Mouse (Mus musculus) limb, embryonic 10.5 days (tissue): ENCODE data around the gene Med22. TPM values are rescaled to one million over a fixed set of nuclear protein-coding genes. Genes with fewer than 3 reads are reported as not detected.
"Not testable (repeated sequence)": the region's sequence is repeated elsewhere in the genome, so short reads cannot be mapped to it uniquely, and the experiment has no call there.

Experiments used
- DNase-seq: peaks from one replicate; pipeline ENCODE4 v3.0.0-alpha.2; 2017; ENCODE audit warnings: low spot score
- H3K27ac ChIP-seq: fragments of 300-500 bp; sonication (generic); 2 replicates; pipeline ENCODE4 v1.5.1; 2016; ENCODE audit warnings: mild to moderate bottlenecking
- H3K27me3 ChIP-seq: fragments of 300-500 bp; sonication (generic); 2 replicates; pipeline ENCODE4 v1.6.1; 2016; ENCODE audit warnings: low read depth, mild to moderate bottlenecking; ENCODE audit not compliant: poor library complexity, severe bottlenecking
- H3K36me3 ChIP-seq: fragments of 300-500 bp; sonication (generic); 2 replicates; pipeline ENCODE4 v1.6.1; 2016; ENCODE audit warnings: mild to moderate bottlenecking, moderate library complexity
- H3K4me1 ChIP-seq: fragments of 300-500 bp; sonication (generic); 2 replicates; pipeline ENCODE4 v1.6.1; 2016
- H3K4me3 ChIP-seq: fragments of 300-500 bp; sonication (generic); 2 replicates; pipeline ENCODE4 v1.5.1; 2016; ENCODE audit warnings: mild to moderate bottlenecking, moderate library complexity
- H3K9me3 ChIP-seq: fragments of 300-500 bp; sonication (generic); replicated peaks from 2 replicates; pipeline ENCODE4 v1.6.1; 2016; ENCODE audit warnings: mild to moderate bottlenecking
- WGBS: fragments of 180-500 bp; shearing (Covaris S2); methylation state at CpG from one replicate; pipeline ENCODE4 v1.1.7; 2016; 5-methylcytosine and 5-hydroxymethylcytosine counted together
- polyA plus RNA-seq: library from polyadenylated mRNA; unstranded; fragments of >200 nt; fragmentation: Nextera tagmentation; extraction: Ambion mirVana; gene quantifications from 2 replicates; pipeline ENCODE4 v1.2.1, GENCODE M21; 2016

Med22 gene
- polyA plus RNA-seq, 1 experiment from 2014 or later, result 79.3 TPM

DNA sequence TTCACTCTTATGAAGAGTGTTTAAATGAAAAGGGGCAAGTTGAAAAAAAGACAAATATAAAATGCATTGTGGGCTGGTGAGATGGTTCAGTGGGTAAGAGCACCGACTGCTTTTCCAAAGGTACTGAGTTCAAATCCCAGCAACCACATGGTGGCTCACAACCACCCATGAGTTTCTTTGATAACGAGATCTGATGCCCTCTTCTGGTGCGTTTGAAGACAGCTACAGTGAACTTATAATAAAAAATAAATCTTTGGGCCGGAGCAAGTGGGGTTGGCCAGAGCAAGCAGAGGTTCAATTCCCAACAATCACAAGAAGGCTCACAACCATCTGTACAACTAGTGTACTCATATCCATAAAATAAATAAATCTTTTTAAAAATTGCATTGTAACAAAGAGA is 14.6 kb downstream of the Med22 start:
- 92% methylated on average over 4 of the region's 4 CpGs for WGBS
- H3K4me1 ChIP-seq, result peaks cover 3% of the 10 kb centered on the region; the same call in 1 of the 2 replicates
- peaks cover 97% of the 10 kb centered on the region for H3K36me3 ChIP-seq
- DNase-seq, result no peak
- H3K9me3 ChIP-seq, result no peaks in the 10 kb centered on the region
- no peak overlapping the region for H3K4me3 ChIP-seq
- no peak overlapping the region for H3K27ac ChIP-seq
- no peaks in the 10 kb centered on the region for H3K27me3 ChIP-seq

GRCm38 (mm10) chr2:26886170-26886569 is 24.3 kb downstream of the Med22 start:
- WGBS, result 77% methylated on average over 4 of the region's 4 CpGs
- DNase-seq, result peak; percentile 6
- H3K36me3 ChIP-seq, result peaks cover 44% of the 10 kb centered on the region
- not testable (repeated sequence) for H3K9me3 ChIP-seq, H3K27ac ChIP-seq, H3K4me3 ChIP-seq, H3K4me1 ChIP-seq, H3K27me3 ChIP-seq

- not testable (repeated sequence) for H3K4me1 ChIP-seq, H3K27ac ChIP-seq, DNase-seq, H3K4me3 ChIP-seq, H3K9me3 ChIP-seq, H3K27me3 ChIP-seq
- peaks cover 38% of the 10 kb centered on the region for H3K36me3 ChIP-seq
- WGBS, result 89% methylated on average over 2 of the region's 2 CpGs
These were observed 24.9 kb downstream of the Med22 start for GRCm38 (mm10) chr2:26885541-26885940.

DNA sequence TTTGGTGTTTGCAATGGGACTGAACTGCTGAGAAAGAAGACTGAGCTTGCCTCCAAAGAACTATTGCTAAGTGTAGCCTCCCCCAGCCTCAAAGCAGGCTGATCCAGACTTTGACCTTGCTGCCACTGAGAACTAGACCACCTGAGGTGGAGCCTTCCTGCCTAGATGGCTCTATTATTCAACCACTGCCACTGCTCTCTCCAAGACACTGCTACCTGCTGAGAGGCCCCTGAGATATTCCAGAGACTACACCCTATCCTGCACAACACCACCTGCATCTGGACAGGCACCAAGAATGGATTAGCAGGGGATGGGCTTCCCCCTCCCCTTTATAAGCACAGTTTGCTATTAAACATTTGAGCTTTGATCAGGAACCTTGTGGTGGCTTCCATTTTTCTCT is 31.9 kb downstream of the Med22 start:
- no peak for DNase-seq
- Histone ChIP-seq H3K9me3 (no peaks in the 10 kb centered on the region), H3K4me1 (no peaks in the 10 kb centered on the region), H3K4me3 (no peak overlapping the region), H3K36me3 (no peaks in the 10 kb centered on the region), H3K27me3 (no peaks in the 10 kb centered on the region), H3K27ac (no peak overlapping the region)

- Histone ChIP-seq H3K36me3 (no peaks in the 10 kb centered on the region), H3K27ac (no peak overlapping the region), H3K4me1 (no peaks in the 10 kb centered on the region), H3K4me3 (no peak overlapping the region), H3K9me3 (no peaks in the 10 kb centered on the region), H3K27me3 (0 out of 2 replicates have a peak, but pooled peaks cover 9% of the 10 kb centered on the region)
- 66% methylated on average over 6 of the region's 6 CpGs for WGBS
- peak; percentile 11 for DNase-seq
These were observed 39.8 kb downstream of the Med22 start for GRCm38 (mm10) chr2:26870666-26871065.

DNA sequence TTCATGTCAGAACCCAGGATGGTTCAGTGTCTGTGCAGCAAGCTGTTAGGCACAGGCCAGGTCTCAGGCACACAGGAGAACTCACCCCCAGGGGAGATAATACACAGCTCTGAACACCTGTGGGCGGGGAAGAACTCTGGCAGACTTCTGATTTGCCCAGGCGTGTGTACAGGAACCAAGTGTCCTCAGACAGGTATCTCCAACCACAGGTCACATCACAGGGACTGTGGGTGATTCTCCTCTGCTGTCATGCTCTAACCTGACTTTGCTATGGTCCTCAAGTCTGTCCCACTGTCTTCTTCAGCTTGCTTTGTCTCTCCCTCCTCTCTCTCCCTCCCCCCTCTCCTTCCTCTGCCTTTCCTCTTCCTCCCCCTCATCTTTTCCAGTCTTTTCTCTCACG is 45.6 kb downstream of the Med22 start, which contains the start of gene Abo:
Gene Abo (minus strand): TSS at position 101 of the 400 bp plus-strand sequence.
- no peaks in the 10 kb centered on the region for H3K4me1 ChIP-seq
- no peaks in the 10 kb centered on the region for H3K9me3 ChIP-seq
- H3K27me3 ChIP-seq, result no peaks in the 10 kb centered on the region
- H3K4me3 ChIP-seq, result no peak within 1 kb of the TSS
- no peak within 1 kb of the TSS for H3K27ac ChIP-seq
- no peak for DNase-seq
- H3K36me3 ChIP-seq, result no peaks in the 10 kb centered on the region
- 71% methylated on average over 3 of the region's 3 CpGs for WGBS

- no peaks in the 10 kb centered on the region for H3K36me3 ChIP-seq
- DNase-seq, result no peak
- H3K9me3 ChIP-seq, result no peaks in the 10 kb centered on the region
- H3K27ac ChIP-seq, result no peak overlapping the region
- no peaks in the 10 kb centered on the region for H3K4me1 ChIP-seq
- no peaks in the 10 kb centered on the region for H3K27me3 ChIP-seq
- H3K4me3 ChIP-seq, result no peak overlapping the region
- WGBS, result 83% methylated on average over 3 of the region's 3 CpGs
These were observed 47.6 kb downstream of the Med22 start for GRCm38 (mm10) chr2:26862856-26863255.

Other genes with a start within 250 kb of the Med22 start
- not detected in 2 replicates for gene Lcn4, start 239.4 kb downstream of the Med22 start, polyA plus RNA-seq
- gene Abo, start 45.7 kb downstream of the Med22 start, polyA plus RNA-seq, result not detected in 2 replicates
- gene Surf6, start 7.8 kb downstream of the Med22 start, polyA plus RNA-seq, result 42.1 and 43.0 TPM in 2 replicates
- 702 and 807 TPM in 2 replicates for gene Rpl7a, start 87 bp upstream of the Med22 start, polyA plus RNA-seq
- 50.6 and 60.5 TPM in 2 replicates for gene Surf2, start 5.7 kb upstream of the Med22 start, polyA plus RNA-seq
- 44.0 and 50.3 TPM in 2 replicates for gene Surf1, start 5.9 kb upstream of the Med22 start, polyA plus RNA-seq
- 171 and 192 TPM in 2 replicates for gene Surf4, start 23.3 kb upstream of the Med22 start, polyA plus RNA-seq
- gene Stkld1, start 23.4 kb upstream of the Med22 start, polyA plus RNA-seq, result 0.06 TPM in 1 of 2 replicates, not detected in the other
- 59.4 and 61.0 TPM in 2 replicates for gene Rexo4, start 53.7 kb upstream of the Med22 start, polyA plus RNA-seq
- 0.04 TPM in 1 of 2 replicates, not detected in the other for gene Adamts13, start 62.7 kb upstream of the Med22 start, polyA plus RNA-seq
- 86.4 and 109 TPM in 2 replicates for gene Cacfd1, start 99.2 kb upstream of the Med22 start, polyA plus RNA-seq
- gene Slc2a6, start 117.3 kb upstream of the Med22 start, polyA plus RNA-seq, result 0.49 and 0.91 TPM in 2 replicates
- 0.16 and 1.5 TPM in 2 replicates for gene Mymk, start 161.5 kb upstream of the Med22 start, polyA plus RNA-seq
- 3.5 and 9.1 TPM in 2 replicates for gene Adamtsl2, start 168.7 kb upstream of the Med22 start, polyA plus RNA-seq
- 0.48 and 0.79 TPM in 2 replicates for gene Fam163b, start 231.8 kb upstream of the Med22 start, polyA plus RNA-seq